Mouse (Mus musculus) hindbrain, postnatal 0 days (tissue): ENCODE measurements at regions not wholly inside any gene's neighbourhood (a gene's known extent, or its start where the extent isn't known, plus 50 kb on each side); places are given as distances from the start of the nearest gene placed in this dataset.

Experiments
- ATAC-seq: fragments of 200-750 bp; cut with Nextera tagmentation; 2 replicates; pipeline ENCODE4 v1.8.0; 2017; ENCODE audit warnings: mild to moderate bottlenecking, moderate TSS enrichment, moderate library complexity
- DNase-seq: peaks from one replicate; pipeline ENCODE4 v3.0.0-alpha.2; 2015; ENCODE audit warnings: low spot score
- H3K27ac ChIP-seq: fragments of 300-500 bp; sonication (generic); 2 replicates; pipeline ENCODE4 v1.5.1; 2014; ENCODE audit warnings: mild to moderate bottlenecking
- H3K27me3 ChIP-seq: fragments of 300-500 bp; sonication (generic); 2 replicates; pipeline ENCODE4 v1.6.1; 2014; ENCODE audit warnings: low read length, mixed read lengths; ENCODE audit not compliant: insufficient read depth
- H3K36me3 ChIP-seq: fragments of 300-500 bp; sonication (generic); 2 replicates; pipeline ENCODE4 v1.6.1; 2014; ENCODE audit warnings: low read length, mixed read lengths; ENCODE audit not compliant: insufficient read depth
- H3K4me1 ChIP-seq: fragments of 300-500 bp; sonication (generic); 2 replicates; pipeline ENCODE4 v1.6.1; 2014; ENCODE audit warnings: antibody characterized with exemption, low read length, mixed read lengths; ENCODE audit not compliant: insufficient read depth
- H3K4me2 ChIP-seq: fragments of 300-500 bp; sonication (generic); 2 replicates; pipeline ENCODE4 v1.6.1; 2014; ENCODE audit warnings: low read depth, mild to moderate bottlenecking, low read length, moderate library complexity, mixed read lengths
- H3K4me3 ChIP-seq: fragments of 300-500 bp; sonication (generic); 2 replicates; pipeline ENCODE4 v1.5.1; 2014; ENCODE audit warnings: low read length
- H3K9ac ChIP-seq: fragments of 300-500 bp; sonication (generic); replicated peaks from 2 replicates; pipeline ENCODE4 v1.6.1; 2014; ENCODE audit warnings: mild to moderate bottlenecking, low read length, moderate library complexity, mixed read lengths
- H3K9me3 ChIP-seq: fragments of 300-500 bp; sonication (generic); 2 replicates; pipeline ENCODE4 v1.6.1; 2016; ENCODE audit warnings: low read length, mixed read lengths
- CTCF ChIP-seq: IDR thresholded peaks from 2 replicates; pipeline ENCODE4 v1.5.1; 2016; ENCODE audit warnings: antibody characterized with exemption, control low read depth, low read depth
- WGBS: fragments of 180-500 bp; shearing (Covaris S2); extraction: QIAGEN DNeasy Blood & Tissue Kit; methylation state at CpG from one replicate; pipeline ENCODE4 v1.1.7; 2014; 5-methylcytosine and 5-hydroxymethylcytosine counted together

GRCm38 (mm10) chr14:78376591-78376990 is 68.7 kb upstream of the Tnfsf11 start:
- TF ChIP-seq CTCF, result no peak
- H3K27ac ChIP-seq, result no peak overlapping the region
- 0 out of 2 replicates have a peak, but pooled peaks cover 2% of the 10 kb centered on the region for H3K9me3 ChIP-seq
- no peaks in the 10 kb centered on the region for H3K4me1 ChIP-seq
- 69% methylated on average over 5 of the region's 5 CpGs for WGBS
- H3K4me2 ChIP-seq, result no peak overlapping the region
- no peak overlapping the region for H3K9ac ChIP-seq
- ATAC-seq (no peak), DNase-seq (no peak)
- H3K4me3 ChIP-seq, result no peak overlapping the region
- H3K36me3 ChIP-seq, result no peaks in the 10 kb centered on the region
- no peaks in the 10 kb centered on the region for H3K27me3 ChIP-seq

GRCm38 (mm10) chr14:78375746-78376495 is 68.1 kb upstream of the Tnfsf11 start:
- Histone ChIP-seq H3K9ac (no peak overlapping the region), H3K9me3 (0 out of 2 replicates have a peak, but pooled peaks cover 2% of the 10 kb centered on the region), H3K4me1 (no peaks in the 10 kb centered on the region), H3K4me3 (no peak overlapping the region), H3K36me3 (no peaks in the 10 kb centered on the region), H3K27me3 (no peaks in the 10 kb centered on the region), H3K27ac (no peak overlapping the region), H3K4me2 (no peak overlapping the region)
- no peak for TF ChIP-seq CTCF
- WGBS, result 89% methylated on average over 3 of the region's 3 CpGs
- ATAC-seq, result no peak
- no peak for DNase-seq

GRCm38 (mm10) chr14:78372102-78372501 is 64.3 kb upstream of the Tnfsf11 start:
- ATAC-seq (no peak), DNase-seq (no peak)
- no peak for TF ChIP-seq CTCF
- H3K4me1 ChIP-seq, result no peaks in the 10 kb centered on the region
- H3K36me3 ChIP-seq, result no peaks in the 10 kb centered on the region
- WGBS, result 97% methylated on average over 1 of the region's 1 CpGs
- H3K9me3 ChIP-seq, result 0 out of 2 replicates have a peak, but pooled peaks cover 2% of the 10 kb centered on the region
- H3K27ac ChIP-seq, result no peak overlapping the region
- H3K4me2 ChIP-seq, result no peak overlapping the region
- no peak overlapping the region for H3K9ac ChIP-seq
- H3K4me3 ChIP-seq, result no peak overlapping the region
- no peaks in the 10 kb centered on the region for H3K27me3 ChIP-seq

- H3K9me3 ChIP-seq, result no peaks in the 10 kb centered on the region
- DNase-seq (no peak), ATAC-seq (no peak)
- H3K4me3 ChIP-seq, result no peak overlapping the region
- H3K4me1 ChIP-seq, result no peaks in the 10 kb centered on the region
- 93% methylated on average over 4 of the region's 4 CpGs for WGBS
- no peak for TF ChIP-seq CTCF
- no peak overlapping the region for H3K9ac ChIP-seq
- H3K27me3 ChIP-seq, result no peaks in the 10 kb centered on the region
- H3K27ac ChIP-seq, result no peak overlapping the region
- no peak overlapping the region for H3K4me2 ChIP-seq
- H3K36me3 ChIP-seq, result no peaks in the 10 kb centered on the region
Observed at GRCm38 (mm10) chr14:78368881-78369280, 61.0 kb upstream of the Tnfsf11 start.

- Histone ChIP-seq H3K9ac (no peak overlapping the region), H3K27ac (no peak overlapping the region), H3K36me3 (no peaks in the 10 kb centered on the region), H3K4me3 (no peak overlapping the region), H3K4me2 (no peak overlapping the region), H3K27me3 (no peaks in the 10 kb centered on the region), H3K4me1 (no peaks in the 10 kb centered on the region), H3K9me3 (no peaks in the 10 kb centered on the region)
- ATAC-seq, result no peak
- no peak for DNase-seq
- TF ChIP-seq CTCF, result no peak
Observed at GRCm38 (mm10) chr14:78364822-78365221, 57.0 kb upstream of the Tnfsf11 start.

GRCm38 (mm10) chr14:78363123-78363522 is 55.3 kb upstream of the Tnfsf11 start:
- 74% methylated on average over 5 of the region's 5 CpGs for WGBS
- TF ChIP-seq CTCF, result no peak
- no peak overlapping the region for H3K9ac ChIP-seq
- DNase-seq, result no peak
- no peaks in the 10 kb centered on the region for H3K36me3 ChIP-seq
- H3K27ac ChIP-seq, result no peak overlapping the region
- no peaks in the 10 kb centered on the region for H3K4me1 ChIP-seq
- H3K4me3 ChIP-seq, result no peak overlapping the region
- no peaks in the 10 kb centered on the region for H3K27me3 ChIP-seq
- ATAC-seq, result no peak
- no peaks in the 10 kb centered on the region for H3K9me3 ChIP-seq
- H3K4me2 ChIP-seq, result no peak overlapping the region
